Mouse (Mus musculus): ENCODE data around the gene Kdm2a. TPM values are rescaled to one million over a fixed set of nuclear protein-coding genes. Genes with fewer than 3 reads are reported as not detected.

Gene Kdm2a
- total RNA-seq (2012; rRNA removed): 45.6 and 51.5 TPM in 2 replicates

DNA sequence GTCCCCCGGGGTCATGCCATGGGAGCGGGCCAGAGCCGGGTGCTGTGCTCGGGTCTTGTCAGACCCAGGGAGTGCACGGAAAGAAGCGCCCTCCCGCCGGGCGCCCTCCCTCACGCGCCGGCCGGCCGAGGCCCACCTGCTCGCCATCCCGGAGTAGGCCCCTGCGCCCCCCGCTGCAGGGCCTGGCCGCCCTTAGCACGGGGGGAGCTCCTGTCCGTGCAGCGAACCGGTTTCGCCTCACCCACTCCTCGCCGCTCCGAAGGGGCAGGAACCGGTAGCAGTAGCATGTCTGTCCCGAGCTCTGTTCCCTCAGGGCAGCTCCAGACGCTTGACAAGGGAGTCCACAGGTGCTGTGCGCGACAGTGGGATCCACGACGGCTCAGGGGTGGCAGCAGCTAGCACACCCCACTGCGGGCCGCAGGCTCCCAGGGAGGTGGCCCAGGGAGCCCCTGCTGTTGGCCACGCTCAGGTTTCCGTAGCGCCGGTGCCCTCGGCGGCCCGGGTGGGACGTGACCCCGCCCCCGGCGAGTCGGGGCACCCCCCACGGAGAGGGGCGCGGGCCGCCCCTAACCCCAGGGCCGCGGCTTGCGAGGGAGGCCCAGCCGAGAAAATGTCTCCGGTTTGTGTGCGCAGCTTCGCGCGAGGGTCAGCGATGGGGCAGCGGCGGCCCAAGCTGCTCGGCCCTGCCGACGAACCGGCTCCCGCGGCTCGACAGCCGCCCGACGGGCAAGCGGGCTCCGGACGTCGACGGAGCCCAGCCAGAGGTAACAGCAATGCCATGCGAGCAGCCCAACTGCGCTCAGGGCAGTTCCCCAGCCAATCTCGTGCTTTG lies at the start of gene Kdm2a:
Gene Kdm2a (minus strand): TSS at position 488 of the 832 bp plus-strand sequence.
- TF ChIP-seq MAFK (IDR thresholded peaks at IDR 0.05; ENCODE audit: insufficient read depth, low read depth, low read length): no peak
- no peak for TF ChIP-seq HCFC1 (IDR thresholded peaks at IDR 0.05; ENCODE audit: borderline replicate concordance, insufficient read depth, low read length)
- TF ChIP-seq ZC3H11A (IDR thresholded peaks at IDR 0.05; ENCODE audit: borderline replicate concordance, low read depth, low read length): no peak
- TF ChIP-seq ZNF384 (IDR thresholded peaks at IDR 0.05; ENCODE audit: low read depth, low read length): no peak
- no peak for TF ChIP-seq CHD2 (IDR thresholded peaks at IDR 0.05; ENCODE audit: low read depth, low read length)
- no peaks in the 10 kb centered on the region for H3K9me3 ChIP-seq (ENCODE audit: control insufficient read depth, insufficient read depth, low read depth, low read length)
- H3K36me3 ChIP-seq (ENCODE audit: control insufficient read depth, insufficient read depth, low read length, poor library complexity, severe bottlenecking): no peaks in the 10 kb centered on the region
- peak within 1 kb of the TSS; percentile 83 for H3K27ac ChIP-seq (ENCODE audit: insufficient read depth, low read depth, low read length, poor library complexity, severe bottlenecking)
- in situ Hi-C loops (cut with MboI; ENCODE audit: low sequenced_read_pairs in 2 of 2, unreplicated experiment in 2 of 2): no loop called here
- H3K4me1 ChIP-seq (ENCODE audit: control insufficient read depth in 2 of 2, insufficient read depth in 2 of 2, low read length in 2 of 2, poor library complexity in 1 of 2): peaks cover 0 to 2% of the 10 kb centered on the region in 2 experiments; a peak in 1 of 4 replicates
- peak within 1 kb of the TSS; percentile 66 for H3K9ac ChIP-seq (ENCODE audit: insufficient read depth, low read depth, low read length, poor library complexity, severe bottlenecking)
- H3K4me3 ChIP-seq (ENCODE audit: insufficient read depth in 1 of 2, low read depth in 1 of 2, low read length in 2 of 2, poor library complexity in 1 of 2, severe bottlenecking in 1 of 2): peak within 1 kb of the TSS; percentile 96 to 100
- DNase-seq (ENCODE audit: low read depth, low spot score): no peak

DNA sequence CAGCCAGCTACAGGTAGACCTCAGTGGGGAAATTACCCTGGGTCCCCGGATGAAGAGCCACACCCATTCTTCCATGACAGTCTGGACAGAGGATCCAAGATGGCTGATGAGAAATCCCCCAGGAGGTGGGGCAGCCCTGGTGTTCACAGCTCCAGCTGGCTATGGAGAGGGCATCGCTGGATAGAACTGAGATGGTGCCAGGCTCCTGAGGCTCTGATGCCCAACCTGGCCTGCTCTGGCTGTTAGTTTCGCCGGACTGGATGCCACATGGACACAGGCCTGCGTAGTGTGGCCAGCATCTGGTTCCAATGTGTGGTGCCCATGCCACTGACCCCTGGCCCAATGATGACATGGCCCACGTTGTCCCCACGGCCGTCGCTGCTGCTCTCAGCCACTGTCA lies 49.4 kb upstream of the Kdm2a start:
- in situ Hi-C loops (cut with MboI; ENCODE audit: low sequenced_read_pairs in 2 of 2, unreplicated experiment in 2 of 2): no loop called here
- H3K9ac ChIP-seq (ENCODE audit: insufficient read depth, low read depth, low read length, poor library complexity, severe bottlenecking): no peak overlapping the region
- no peak overlapping the region for H3K27ac ChIP-seq (ENCODE audit: insufficient read depth, low read depth, low read length, poor library complexity, severe bottlenecking)
- H3K4me1 ChIP-seq (ENCODE audit: control insufficient read depth in 2 of 2, insufficient read depth in 2 of 2, low read length in 2 of 2, poor library complexity in 1 of 2): peaks cover 0 to 16% of the 10 kb centered on the region in 2 experiments; a peak in 2 of 4 replicates
- no peaks in the 10 kb centered on the region for H3K9me3 ChIP-seq (ENCODE audit: control insufficient read depth, insufficient read depth, low read depth, low read length)
- no peak overlapping the region for H3K4me3 ChIP-seq (ENCODE audit: insufficient read depth in 1 of 2, low read depth in 1 of 2, low read length in 2 of 2, poor library complexity in 1 of 2, severe bottlenecking in 1 of 2)
- DNase-seq (ENCODE audit: low read depth, low spot score): no peak
- TF ChIP-seq HCFC1 (IDR thresholded peaks at IDR 0.05; ENCODE audit: borderline replicate concordance, insufficient read depth, low read length) (no peak), ZNF384 (IDR thresholded peaks at IDR 0.05; ENCODE audit: low read depth, low read length) (no peak), MAFK (IDR thresholded peaks at IDR 0.05; ENCODE audit: insufficient read depth, low read depth, low read length) (no peak), ZC3H11A (IDR thresholded peaks at IDR 0.05; ENCODE audit: borderline replicate concordance, low read depth, low read length) (no peak), CHD2 (IDR thresholded peaks at IDR 0.05; ENCODE audit: low read depth, low read length) (no peak)
- H3K36me3 ChIP-seq (ENCODE audit: control insufficient read depth, insufficient read depth, low read length, poor library complexity, severe bottlenecking): peaks cover 3% of the 10 kb centered on the region; the same call in 1 of the 2 replicates

DNA sequence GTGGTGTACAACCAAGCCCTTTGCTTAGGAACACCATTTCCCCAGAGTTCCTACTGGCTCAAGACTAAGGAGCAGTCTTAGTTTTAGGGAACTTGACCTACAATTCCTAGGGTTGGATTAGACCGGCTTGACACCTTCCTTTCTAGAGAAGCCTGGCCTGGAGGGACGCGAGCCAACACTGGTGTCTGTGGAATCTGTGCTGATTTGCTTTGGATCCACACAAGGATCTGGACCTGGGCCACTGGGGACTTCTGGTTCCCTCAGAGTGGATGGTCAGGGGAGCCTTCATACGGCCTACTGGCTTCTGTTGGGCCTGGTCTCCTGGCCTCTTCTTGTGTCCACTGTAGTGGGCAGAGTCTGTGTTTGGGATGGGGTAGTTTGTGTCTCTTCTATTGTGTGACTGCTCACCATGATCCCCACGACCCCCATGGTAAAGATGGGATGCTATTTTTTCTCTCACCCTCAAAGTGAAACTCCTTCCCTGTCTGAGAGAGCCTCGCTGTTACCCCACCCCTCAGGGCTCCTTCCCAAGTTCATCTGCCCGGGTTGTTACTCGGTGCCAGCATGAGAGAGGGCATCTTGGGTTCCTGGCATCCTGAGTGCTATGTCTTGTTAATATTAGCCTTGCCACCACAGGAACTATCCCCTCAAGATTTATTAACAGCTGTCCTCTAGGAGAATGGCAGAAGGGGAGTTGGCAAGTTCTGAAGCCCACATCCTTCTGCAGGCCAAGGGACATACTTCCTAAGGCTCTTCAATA lies 48.8 kb upstream of the Kdm2a start:
- H3K4me1 ChIP-seq (ENCODE audit: control insufficient read depth in 2 of 2, insufficient read depth in 2 of 2, low read length in 2 of 2, poor library complexity in 1 of 2): peaks cover 0 to 14% of the 10 kb centered on the region in 2 experiments; a peak in 2 of 4 replicates
- no peak overlapping the region for H3K9ac ChIP-seq (ENCODE audit: insufficient read depth, low read depth, low read length, poor library complexity, severe bottlenecking)
- no peak overlapping the region for H3K4me3 ChIP-seq (ENCODE audit: insufficient read depth in 1 of 2, low read depth in 1 of 2, low read length in 2 of 2, poor library complexity in 1 of 2, severe bottlenecking in 1 of 2)
- DNase-seq (ENCODE audit: low read depth, low spot score): no peak
- TF ChIP-seq ZC3H11A (IDR thresholded peaks at IDR 0.05; ENCODE audit: borderline replicate concordance, low read depth, low read length): no peak
- no peak for TF ChIP-seq ZNF384 (IDR thresholded peaks at IDR 0.05; ENCODE audit: low read depth, low read length)
- TF ChIP-seq HCFC1 (IDR thresholded peaks at IDR 0.05; ENCODE audit: borderline replicate concordance, insufficient read depth, low read length): no peak
- no peak for TF ChIP-seq CHD2 (IDR thresholded peaks at IDR 0.05; ENCODE audit: low read depth, low read length)
- no peak for TF ChIP-seq MAFK (IDR thresholded peaks at IDR 0.05; ENCODE audit: insufficient read depth, low read depth, low read length)
- H3K36me3 ChIP-seq (ENCODE audit: control insufficient read depth, insufficient read depth, low read length, poor library complexity, severe bottlenecking): peaks cover 3% of the 10 kb centered on the region; the same call in 1 of the 2 replicates
- in situ Hi-C loops (cut with MboI; ENCODE audit: low sequenced_read_pairs in 2 of 2, unreplicated experiment in 2 of 2): no loop called here
- H3K27ac ChIP-seq (ENCODE audit: insufficient read depth, low read depth, low read length, poor library complexity, severe bottlenecking): no peak overlapping the region
- no peaks in the 10 kb centered on the region for H3K9me3 ChIP-seq (ENCODE audit: control insufficient read depth, insufficient read depth, low read depth, low read length)

DNA sequence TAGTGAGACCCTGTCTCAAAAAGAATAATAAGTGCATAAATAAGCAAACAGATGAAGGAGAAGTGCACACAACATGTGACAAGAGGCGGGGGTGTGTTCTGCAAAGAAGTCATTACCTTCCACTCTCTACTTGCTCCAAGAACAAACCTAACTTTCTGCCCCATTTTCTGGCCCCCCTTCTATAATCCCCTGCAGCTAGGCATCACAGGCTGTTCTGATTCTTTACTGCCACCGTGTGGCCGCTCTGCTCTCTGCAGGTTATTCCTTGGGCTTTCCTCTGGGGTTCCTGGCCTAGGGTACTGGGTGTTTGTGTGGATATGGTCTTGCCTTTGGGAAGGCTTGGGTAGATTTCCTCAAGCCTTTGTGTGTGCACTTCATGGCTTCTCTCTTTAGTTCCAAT lies 44.3 kb upstream of the Kdm2a start:
- Histone ChIP-seq H3K4me3 (ENCODE audit: insufficient read depth in 1 of 2, low read depth in 1 of 2, low read length in 2 of 2, poor library complexity in 1 of 2, severe bottlenecking in 1 of 2) (no peak overlapping the region), H3K9ac (ENCODE audit: insufficient read depth, low read depth, low read length, poor library complexity, severe bottlenecking) (no peak overlapping the region), H3K9me3 (ENCODE audit: control insufficient read depth, insufficient read depth, low read depth, low read length) (no peaks in the 10 kb centered on the region), H3K4me1 (ENCODE audit: control insufficient read depth in 2 of 2, insufficient read depth in 2 of 2, low read length in 2 of 2, poor library complexity in 1 of 2) (peaks cover 2 to 19% of the 10 kb centered on the region in 2 experiments; a peak in 2 of 4 replicates), H3K27ac (ENCODE audit: insufficient read depth, low read depth, low read length, poor library complexity, severe bottlenecking) (no peak overlapping the region), H3K36me3 (ENCODE audit: control insufficient read depth, insufficient read depth, low read length, poor library complexity, severe bottlenecking) (peaks cover 3% of the 10 kb centered on the region; the same call in 1 of the 2 replicates)
- DNase-seq (ENCODE audit: low read depth, low spot score): no peak
- TF ChIP-seq HCFC1 (IDR thresholded peaks at IDR 0.05; ENCODE audit: borderline replicate concordance, insufficient read depth, low read length) (no peak), ZNF384 (IDR thresholded peaks at IDR 0.05; ENCODE audit: low read depth, low read length) (no peak), MAFK (IDR thresholded peaks at IDR 0.05; ENCODE audit: insufficient read depth, low read depth, low read length) (no peak), ZC3H11A (IDR thresholded peaks at IDR 0.05; ENCODE audit: borderline replicate concordance, low read depth, low read length) (no peak), CHD2 (IDR thresholded peaks at IDR 0.05; ENCODE audit: low read depth, low read length) (no peak)
- in situ Hi-C loops (cut with MboI; ENCODE audit: low sequenced_read_pairs in 2 of 2, unreplicated experiment in 2 of 2): no loop called here
